Mouse (Mus musculus): ENCODE data around the gene Bcar3. TPM values are rescaled to one million over a fixed set of nuclear protein-coding genes. Genes with fewer than 3 reads are reported as not detected.

Bcar3 gene
- total RNA-seq, 2 experiments from 2014 or later, result 14.1 to 23.2 TPM

DNA sequence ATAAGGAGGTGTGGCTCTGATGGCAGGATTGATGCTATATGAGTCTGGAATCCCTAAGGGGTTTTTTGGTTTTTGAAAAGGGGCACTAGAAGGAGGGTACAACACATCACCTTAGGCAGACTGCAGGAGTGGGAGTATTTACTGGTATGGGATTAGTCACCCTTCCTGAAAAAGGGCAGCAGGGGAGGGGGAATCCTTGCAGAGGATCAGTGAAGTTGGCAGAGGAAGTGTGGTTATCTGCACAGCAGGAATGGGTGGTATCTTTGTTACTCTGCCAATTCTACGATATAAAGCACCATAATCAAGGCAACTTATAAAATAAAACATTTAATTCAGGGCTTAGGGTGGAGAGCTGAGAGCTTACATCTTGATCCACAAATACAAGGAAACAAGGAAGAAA lies 281.0 kb downstream of the Bcar3 start:
- DNase-seq, result no peak

DNA sequence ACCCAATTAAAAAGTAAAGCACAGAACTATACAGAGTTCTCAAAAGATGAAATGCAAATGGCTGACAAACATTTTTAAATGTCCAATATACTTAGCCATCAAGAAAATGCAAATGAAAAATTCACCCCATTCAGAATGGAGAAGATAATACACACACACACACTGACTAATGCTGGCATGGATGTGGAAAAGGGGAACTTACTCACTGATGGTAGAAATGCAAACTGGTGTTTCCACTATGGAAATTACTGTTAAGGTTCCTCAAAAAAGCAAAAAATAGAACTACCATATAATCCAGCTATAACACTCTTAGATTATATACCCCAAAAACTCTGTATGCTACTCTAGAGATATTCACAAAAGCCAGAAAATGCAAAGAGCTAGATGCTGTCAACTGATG lies 283.4 kb downstream of the Bcar3 start:
- DNase-seq, result no peak

Small RNA genes lying within 50 kb of the gene (microRNA-seq; reads per million reads assigned to microRNA genes)
- gene Mir760 (23.6 to 69.7 reads per million in 2 experiments), gene Mir7657 (0 reads per million in 2 experiments)

Other genes starting within 250 kb of the Bcar3 start
- 1 to 10 TPM; 1.8 to 2.3 TPM for gene Abca4, start 249.7 kb upstream of the Bcar3 start, total RNA-seq (2021)
- 10 to 100 TPM; 27.9 to 32.3 TPM for gene Gclm, start 48.6 kb upstream of the Bcar3 start, total RNA-seq (2021)
- 10 to 100 TPM; 22.0 to 23.4 TPM for gene Dnttip2, start 19.7 kb upstream of the Bcar3 start, total RNA-seq (2021)